Mouse (Mus musculus) yolk sac, embryonic 10.5 days (tissue): ENCODE measurements around the gene Kpna6.

ENCODE experiments used
- DNase-seq: peaks from one replicate; pipeline ENCODE4 v3.0.0-alpha.2; 2017; ENCODE audit warnings: low spot score

The Kpna6 gene

GRCm38 (mm10) chr4:129618031-129618430, 54.5 kb downstream of the Kpna6 start:
- no peak for DNase-seq

- DNase-seq: no peak
Observed at GRCm38 (mm10) chr4:129617121-129617641, 55.4 kb downstream of the Kpna6 start.

GRCm38 (mm10) chr4:129616631-129617030, 55.9 kb downstream of the Kpna6 start:
- no peak for DNase-seq

- DNase-seq: no peak
Observed at GRCm38 (mm10) chr4:129615801-129616290, 56.7 kb downstream of the Kpna6 start.

- no peak for DNase-seq
Observed at GRCm38 (mm10) chr4:129614093-129614492, 58.5 kb downstream of the Kpna6 start, which contains the start of gene Dcdc2b. Gene Dcdc2b (minus strand): TSS chr4:129614257.

GRCm38 (mm10) chr4:129610472-129610871, 62.1 kb downstream of the Kpna6 start:
- no peak for DNase-seq

GRCm38 (mm10) chr4:129610026-129610425, 62.5 kb downstream of the Kpna6 start:
- DNase-seq: no peak

GRCm38 (mm10) chr4:129609139-129609631, 63.4 kb downstream of the Kpna6 start:
- no peak for DNase-seq

- DNase-seq: peak; percentile 81
Observed at GRCm38 (mm10) chr4:129608426-129609025, 64.0 kb downstream of the Kpna6 start.

- peak; percentile 87 for DNase-seq
Observed at GRCm38 (mm10) chr4:129600233-129601158, 72.1 kb downstream of the Kpna6 start, which contains the start of the genes Eif3i and Tmem234. Gene Eif3i (minus strand): TSS chr4:129600648. Gene Tmem234 (plus strand): TSS chr4:129600668.
